Mouse (Mus musculus) thymus, adult 2 months (tissue): Measurements from ENCODE around the gene Dlx4.

Experiments used
- CTCF ChIP-seq: fragments of 200-500 bp; IDR thresholded peaks from 2 replicates; pipeline ENCODE4 v1.5.1; 2012; ENCODE audit warnings: mild to moderate bottlenecking, control low read depth, low read length, moderate library complexity, borderline replicate concordance; ENCODE audit not compliant: control insufficient read depth, poor library complexity, insufficient read depth; ENCODE audit errors: extremely low read depth
- POLR2A ChIP-seq: fragments of 200-500 bp; IDR thresholded peaks from 2 replicates; pipeline ENCODE4 v1.6.1; 2012; ENCODE audit warnings: mild to moderate bottlenecking, low read length, control low read depth, moderate library complexity; ENCODE audit not compliant: control insufficient read depth, poor library complexity, insufficient read depth; ENCODE audit errors: extremely low read depth

- TF ChIP-seq POLR2A (no peak), CTCF (no peak)
Measured at GRCm38 (mm10) chr11:95128359-95128758, 17.7 kb downstream of the Dlx4 start.
